Mouse (Mus musculus) heart, adult 2 months (tissue): ENCODE measurements around the gene Col10a1. TPM values are rescaled to one million over a fixed set of nuclear protein-coding genes. Genes with fewer than 3 reads are reported as not detected.
"Not testable (repeated sequence)": the region's sequence is repeated elsewhere in the genome, so short reads cannot be mapped to it uniquely, and the experiment has no call there.

Source experiments
- DNase-seq, 2 experiments: peaks; one replicate each; pipeline ENCODE4 v3.0.0; 2021
- H3K27ac ChIP-seq: fragments of 200-600 bp; 2 replicates; pipeline ENCODE4 v1.8.1; 2022
- H3K27me3 ChIP-seq: fragments of 200-500 bp; 2 replicates; pipeline ENCODE4 v1.6.1; 2012; ENCODE audit warnings: mild to moderate bottlenecking, low read length, inconsistent platforms, mixed read lengths; ENCODE audit not compliant: control insufficient read depth, insufficient read depth
- H3K36me3 ChIP-seq: fragments of 200-500 bp; 2 replicates; pipeline ENCODE4 v1.6.1; 2012; ENCODE audit warnings: low read length, inconsistent platforms; ENCODE audit not compliant: control insufficient read depth, insufficient read depth
- H3K4me1 ChIP-seq: fragments of 200-500 bp; 2 replicates; pipeline ENCODE4 v1.6.1; 2011; ENCODE audit warnings: low read length; ENCODE audit not compliant: control insufficient read depth, insufficient read depth
- H3K4me3 ChIP-seq: fragments of 200-600 bp; 2 replicates; pipeline ENCODE4 v1.8.1; 2022
- H3K79me2 ChIP-seq: fragments of 200-500 bp; replicated peaks from 2 replicates; pipeline ENCODE4 v1.6.1; 2012; ENCODE audit warnings: mild to moderate bottlenecking, inconsistent platforms, low read length, moderate library complexity, mixed read lengths; ENCODE audit not compliant: control insufficient read depth, insufficient read depth
- H3K9ac ChIP-seq: fragments of 200-500 bp; 2 replicates; pipeline ENCODE4 v1.6.1; 2012; ENCODE audit warnings: low read depth, mild to moderate bottlenecking, control low read depth, inconsistent platforms, low read length, mixed read lengths
- CTCF ChIP-seq: fragments of 200-600 bp; IDR thresholded peaks from 2 replicates; pipeline ENCODE4 v1.8.1; 2022; ENCODE audit warnings: antibody characterized with exemption, mild to moderate bottlenecking, moderate library complexity
- EP300 ChIP-seq: fragments of 200-500 bp; IDR thresholded peaks from 2 replicates; pipeline ENCODE4 v1.6.1; 2011; ENCODE audit warnings: low read depth, low read length, control low read depth; ENCODE audit not compliant: insufficient read depth
- WGBS: fragments of 180-500 bp; shearing (Covaris S2); methylation state at CpG from one replicate; pipeline ENCODE4 v1.1.7; 2018; 5-methylcytosine and 5-hydroxymethylcytosine counted together
- intact Hi-C: fragments of 180-260 bp; cut with DNase I; formaldehyde crosslinking; loops from one replicate; pipeline ENCODE4 v1.15.1; 2025
- polyA plus RNA-seq: library from polyadenylated mRNA; depleted of rRNA; stranded (reverse); fragments of >200 nt; gene quantifications from 2 replicates; pipeline ENCODE4 v1.2.3, GENCODE M21; 2012; rRNA removed
- total RNA-seq, 2 experiments: library from RNA; stranded (reverse); gene quantifications; 2 replicates each; pipeline ENCODE4 v1.2.3; 2021

The Col10a1 gene
- total and polyA plus RNA-seq, 3 experiments = 0.80 TPM; not detected in 2

DNA sequence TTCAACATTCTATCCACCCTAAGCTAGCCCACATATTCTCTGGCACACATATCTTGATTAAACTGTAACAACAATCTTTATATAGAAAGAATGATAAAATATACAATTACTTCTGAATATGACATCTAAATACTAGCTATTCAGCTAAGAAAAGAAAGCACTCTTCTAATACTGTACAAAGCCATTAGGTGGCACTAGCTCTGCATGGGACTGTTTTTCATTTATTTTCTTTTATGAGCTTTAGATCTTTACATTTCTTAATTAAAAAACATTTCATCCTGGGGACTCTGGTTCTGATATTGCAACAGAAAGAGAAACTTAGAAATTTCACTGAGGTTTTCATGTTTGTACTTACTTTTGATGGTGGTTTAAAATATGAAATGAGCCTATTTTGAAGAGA is 42.0 kb downstream of the Col10a1 start:
- H3K27ac ChIP-seq = no peak overlapping the region
- no peaks in the 10 kb centered on the region for H3K36me3 ChIP-seq
- TF ChIP-seq CTCF = peak; percentile 83
- TF ChIP-seq EP300 = no peak
- H3K27me3 ChIP-seq = no peaks in the 10 kb centered on the region
- intact Hi-C loops = loop anchor here (10.0 kb wide), 1 partner anchor 183 kb away; no protein-coding TSS in a partner anchor
- no peaks in the 10 kb centered on the region for H3K79me2 ChIP-seq
- DNase-seq = no peak
- no peaks in the 10 kb centered on the region for H3K4me1 ChIP-seq
- H3K9ac ChIP-seq = no peak overlapping the region
- H3K4me3 ChIP-seq = no peak overlapping the region

DNA sequence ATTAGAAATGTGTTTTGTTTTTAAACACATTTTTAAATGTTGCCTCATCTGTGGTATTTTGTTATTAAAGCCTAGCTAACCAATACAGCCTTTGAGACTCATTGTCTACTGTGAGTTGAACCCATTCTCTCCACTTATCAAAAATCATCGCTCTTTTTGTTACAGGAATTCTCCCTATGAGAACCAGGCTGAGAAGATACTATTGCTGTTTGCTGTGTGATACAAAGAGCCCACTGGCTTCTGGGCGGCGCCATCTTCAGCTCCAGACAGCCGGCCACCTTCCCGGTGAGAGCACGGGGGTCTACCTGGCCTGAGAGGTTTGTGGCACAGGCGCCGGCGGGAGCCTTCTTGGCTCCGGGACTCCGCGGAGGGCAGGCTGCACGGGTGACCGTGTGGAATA is 44.4 kb downstream of the Col10a1 start:
- intact Hi-C loops = loop anchor here (10.0 kb wide), 1 partner anchor 181 kb away; no protein-coding TSS in a partner anchor

More for the DNA sequence above, 44.4 kb downstream of the Col10a1 start:
- not testable (repeated sequence) for H3K27me3 ChIP-seq, H3K36me3 ChIP-seq, H3K9ac ChIP-seq, H3K79me2 ChIP-seq, H3K4me1 ChIP-seq, H3K4me3 ChIP-seq, DNase-seq, H3K27ac ChIP-seq
- WGBS = 82% methylated on average over 7 of the region's 14 CpGs

Other genes with a start within 250 kb of the Col10a1 start
- gene Dse, start 182.3 kb upstream of the Col10a1 start, total RNA-seq = 1 to 10 TPM; 4.3 to 5.0 TPM
- gene Dse, start 182.3 kb upstream of the Col10a1 start, polyA plus RNA-seq = 3.2 and 5.2 TPM in 2 replicates
- gene Tspyl1, start 107.8 kb upstream of the Col10a1 start, total RNA-seq = 10 to 100 TPM; 57.0 to 64.4 TPM
- gene Tspyl1, start 107.8 kb upstream of the Col10a1 start, polyA plus RNA-seq = 30.6 and 55.3 TPM in 2 replicates
- gene Tspyl4, start 92.5 kb upstream of the Col10a1 start, total RNA-seq = 10 to 100 TPM; 12.4 to 18.0 TPM
- gene Tspyl4, start 92.5 kb upstream of the Col10a1 start, polyA plus RNA-seq = 8.4 and 17.0 TPM in 2 replicates
- 10 to 100 TPM in 1 of 2 experiments, 1 to 10 TPM in 1; 10.0 to 10.6 TPM for gene Nt5dc1, start 28.6 kb downstream of the Col10a1 start, total RNA-seq
- gene Nt5dc1, start 28.6 kb downstream of the Col10a1 start, polyA plus RNA-seq = 4.0 and 6.2 TPM in 2 replicates
- 1 to 10 TPM; 1.9 to 2.0 TPM for gene Frk, start 93.4 kb downstream of the Col10a1 start, total RNA-seq
- 0.70 and 0.85 TPM in 2 replicates for gene Frk, start 93.4 kb downstream of the Col10a1 start, polyA plus RNA-seq